Mouse (Mus musculus) large intestine, adult 2 months (tissue): Measurements from ENCODE around the gene Tmem59. TPM values are rescaled to one million over a fixed set of nuclear protein-coding genes. Genes with fewer than 3 reads are reported as not detected.

Source experiments
- DNase-seq: peaks from one replicate; pipeline ENCODE4 v3.0.0-alpha.2; 2012; ENCODE audit warnings: low read depth, low spot score
- WGBS: fragments of 180-500 bp; shearing (Covaris S2); methylation state at CpG from one replicate; pipeline ENCODE4 v1.1.7; 2018; 5-methylcytosine and 5-hydroxymethylcytosine counted together
- polyA plus RNA-seq: library from polyadenylated mRNA; depleted of rRNA; stranded (reverse); fragments of >200 nt; gene quantifications from 2 replicates; pipeline ENCODE4 v1.2.3, GENCODE M21; 2012; rRNA removed

Tmem59 gene
- 334 and 356 TPM in 2 replicates for polyA plus RNA-seq

DNA sequence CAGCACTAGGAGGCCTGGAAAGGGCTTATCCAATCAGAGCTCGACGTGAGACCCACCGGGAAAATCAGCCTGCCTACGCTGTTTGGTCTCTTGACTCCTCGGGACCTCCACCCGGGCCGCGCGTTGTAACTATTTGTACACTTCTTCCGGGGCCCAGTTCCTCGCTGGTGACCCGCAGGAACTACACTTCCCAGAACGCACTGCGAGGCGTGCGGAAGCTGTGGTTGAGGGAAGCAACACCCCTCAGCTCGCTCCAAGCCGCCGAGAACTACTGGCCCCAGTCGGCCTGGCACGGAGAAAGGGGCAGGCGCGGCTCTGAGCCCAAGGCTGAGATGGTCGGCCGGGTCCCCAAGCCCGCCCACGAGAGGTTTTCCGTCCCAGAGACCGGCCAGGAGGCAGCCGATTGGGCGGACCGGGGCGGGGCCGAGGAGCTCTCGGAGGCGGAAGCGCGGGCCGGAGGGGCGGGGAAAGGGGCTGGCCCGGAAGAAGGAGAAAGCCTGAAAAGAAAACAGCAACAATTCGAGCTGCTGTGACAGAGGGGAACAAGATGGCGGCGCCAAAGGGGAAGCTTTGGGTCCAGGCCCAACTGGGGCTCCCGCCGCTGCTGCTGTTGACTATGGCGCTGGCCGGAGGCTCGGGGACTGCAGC, at the start of gene Tmem59:
Tmem59 (plus strand) TSS at position 218 of the 648 bp plus-strand sequence.
- peak; percentile 95 for DNase-seq
- WGBS: under 1% methylated on average over 49 of the region's 49 CpGs

DNA sequence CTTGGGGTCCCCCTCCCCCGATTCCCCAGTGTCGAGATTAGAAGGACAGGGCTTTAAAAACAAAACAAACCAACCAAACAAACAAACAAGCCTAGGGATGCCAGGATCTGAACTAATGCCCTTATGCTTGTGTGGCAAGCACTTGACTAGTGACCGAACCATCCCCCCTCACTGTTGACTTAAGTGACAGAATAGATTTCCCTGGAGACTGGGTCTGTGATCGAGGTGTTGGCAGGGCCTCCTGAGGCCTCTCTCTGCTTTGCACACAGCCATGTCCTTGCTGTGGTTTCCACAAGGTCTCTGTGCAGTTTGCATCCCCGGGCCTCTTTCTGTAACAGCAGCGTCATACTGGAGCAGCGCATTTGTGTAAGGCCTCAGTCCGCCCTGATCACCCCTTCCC, 48.8 kb upstream of the Tmem59 start:
- WGBS: 87% methylated on average over 8 of the region's 8 CpGs
- DNase-seq: no peak

DNA sequence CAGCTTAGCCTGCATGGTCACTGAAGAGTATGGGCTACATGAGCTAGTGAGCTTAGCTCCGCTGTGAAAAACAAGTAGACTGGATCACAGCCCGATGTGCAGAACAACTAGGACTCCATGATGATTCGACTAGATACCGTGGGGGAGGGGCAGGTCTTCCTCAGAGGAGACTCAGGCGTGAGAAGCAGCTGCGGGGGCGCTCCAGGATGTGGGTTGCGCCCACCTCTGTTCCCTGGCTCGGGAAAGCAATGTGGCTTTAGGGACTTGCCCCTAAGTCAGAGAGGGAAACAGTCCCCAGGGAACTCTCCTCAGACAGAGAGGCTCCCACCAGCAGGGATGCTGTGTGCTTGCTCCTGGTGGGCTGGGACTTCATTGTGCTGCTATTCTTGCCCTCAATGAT, 47.7 kb upstream of the Tmem59 start:
- DNase-seq: no peak
- 45% methylated on average over 9 of the region's 9 CpGs for WGBS

- WGBS: 92% methylated on average over 3 of the region's 3 CpGs
- no peak for DNase-seq
Observed at GRCm38 (mm10) chr4:107134891-107135290, 43.3 kb upstream of the Tmem59 start.

DNA sequence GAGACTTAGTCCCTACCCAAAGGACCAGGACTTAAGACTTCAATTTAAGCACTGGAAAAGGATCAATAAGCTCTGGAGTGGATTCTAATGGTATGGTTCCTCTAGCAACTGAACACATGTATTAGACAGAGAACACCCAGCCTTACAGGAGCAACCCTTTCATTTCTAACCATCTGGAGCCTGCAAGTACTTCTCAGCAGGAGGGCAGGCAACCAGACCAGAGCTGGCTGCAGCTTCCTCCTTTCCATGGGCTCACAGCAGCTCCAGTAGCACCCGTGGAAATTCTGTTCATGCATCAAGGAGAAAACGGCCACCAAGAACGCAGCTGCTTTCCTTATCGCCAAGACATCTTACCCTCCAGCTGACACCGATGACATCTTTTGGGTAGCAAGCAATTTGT, 42.5 kb upstream of the Tmem59 start:
- 75% methylated on average over 5 of the region's 5 CpGs for WGBS
- no peak for DNase-seq

- WGBS: 70% methylated on average over 3 of the region's 3 CpGs
- DNase-seq: no peak
Observed at GRCm38 (mm10) chr4:107136531-107136930, 41.7 kb upstream of the Tmem59 start.

DNA sequence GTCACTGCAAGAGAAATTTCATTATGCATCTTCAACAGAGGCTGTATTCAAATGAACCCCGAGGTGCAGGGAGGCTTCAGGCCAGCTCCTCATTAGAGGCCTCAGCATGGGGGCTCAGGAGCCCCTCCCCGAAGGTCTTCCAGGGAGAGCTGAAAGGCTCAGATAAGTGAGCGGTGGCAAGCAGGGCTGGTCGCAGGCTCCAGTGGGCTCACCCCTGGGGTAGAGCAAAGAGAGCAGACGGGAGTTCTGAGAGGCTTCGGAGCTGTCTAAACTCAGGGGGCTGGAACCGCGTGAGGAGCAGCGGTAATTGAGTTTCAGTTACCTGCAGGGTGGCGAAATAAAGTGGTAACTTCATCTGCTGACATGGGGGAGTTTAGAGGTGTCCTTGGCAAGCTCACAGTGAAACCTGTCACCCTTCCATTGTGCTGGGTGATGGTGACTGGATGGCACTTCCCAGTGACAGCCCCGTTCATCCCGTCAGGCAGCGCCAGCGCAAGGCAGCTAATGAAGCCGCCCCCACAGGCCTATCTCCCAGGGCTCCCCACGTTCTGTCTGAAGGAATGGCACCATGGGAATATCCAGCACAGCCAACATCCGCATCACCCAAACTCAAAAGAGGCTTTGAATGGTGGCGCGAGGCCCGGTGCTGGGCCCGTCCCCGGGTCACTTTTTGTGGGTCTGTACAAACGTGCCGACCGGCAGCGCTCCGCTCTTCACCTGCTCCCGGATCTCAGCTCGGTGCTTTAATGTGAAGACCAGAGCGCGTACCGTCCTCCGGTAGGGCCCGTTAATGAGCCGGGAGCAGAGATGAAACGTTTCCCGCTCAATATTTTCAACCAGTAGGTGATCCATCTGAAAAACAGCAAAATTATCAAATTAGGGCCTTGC, 39.0 kb upstream of the Tmem59 start:
- no peak for DNase-seq
- 90% methylated on average over 37 of the region's 37 CpGs for WGBS

GRCm38 (mm10) chr4:107139836-107140631, 38.2 kb upstream of the Tmem59 start:
- whole genome bisulfite sequencing: 71% methylated on average over 13 of the region's 13 CpGs

GRCm38 (mm10) chr4:107143511-107143910, 34.7 kb upstream of the Tmem59 start:
- 91% methylated on average over 8 of the region's 8 CpGs for WGBS
- DNase-seq: no peak

More at GRCm38 (mm10) chr4:107139836-107140631, 38.2 kb upstream of the Tmem59 start:
- DNase-seq: no peak

DNA sequence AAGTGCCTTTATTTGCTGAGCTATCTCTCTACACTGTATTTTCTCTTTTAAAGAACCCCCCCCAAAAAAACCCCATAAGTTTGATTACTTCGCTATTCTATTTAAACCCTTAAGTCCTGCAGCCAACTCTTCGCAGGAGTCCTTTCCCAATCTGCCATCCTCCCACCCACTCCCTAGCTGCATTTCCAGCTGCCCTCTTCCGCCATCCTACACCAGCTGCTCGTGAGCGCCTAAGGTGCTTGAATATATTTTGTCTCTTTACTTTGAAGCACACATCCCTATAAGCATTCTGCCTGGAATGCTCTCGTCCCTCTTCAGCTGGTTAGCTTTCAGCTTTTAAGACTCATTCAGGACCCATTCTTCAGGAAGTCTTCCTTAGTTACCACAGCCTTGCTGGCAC, 27.2 kb upstream of the Tmem59 start:
- WGBS: 91% methylated on average over 6 of the region's 6 CpGs
- no peak for DNase-seq

DNA sequence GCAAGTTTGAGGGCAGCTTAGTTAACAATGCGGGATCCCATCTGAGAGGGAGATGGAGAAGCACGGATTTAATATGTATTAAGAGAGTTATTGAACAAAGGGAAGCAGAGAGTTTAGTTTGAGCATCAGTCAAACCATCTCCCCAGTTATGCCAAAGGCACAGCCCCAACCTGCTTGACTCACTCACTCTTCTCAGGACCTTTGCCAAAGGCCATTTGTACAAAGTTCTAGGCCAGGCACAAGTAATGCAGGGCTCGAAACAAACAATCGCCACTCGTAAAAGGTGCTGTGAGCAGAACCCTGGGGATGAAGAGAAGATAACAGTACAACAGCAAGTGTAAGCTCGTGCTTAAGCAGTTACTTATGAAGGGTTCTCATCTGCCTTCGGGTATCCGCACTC, 25.6 kb upstream of the Tmem59 start:
- WGBS: 71% methylated on average over 8 of the region's 8 CpGs
- DNase-seq: no peak

GRCm38 (mm10) chr4:107156983-107157401, 21.2 kb upstream of the Tmem59 start:
- DNase-seq: no peak
- 77% methylated on average over 4 of the region's 4 CpGs for WGBS

- 88% methylated on average over 11 of the region's 11 CpGs for WGBS
- DNase-seq: no peak
Observed at GRCm38 (mm10) chr4:107159166-107159773, 18.9 kb upstream of the Tmem59 start.

GRCm38 (mm10) chr4:107160181-107160580, 18.0 kb upstream of the Tmem59 start:
- DNase-seq: no peak
- WGBS: 84% methylated on average over 8 of the region's 8 CpGs

- WGBS: 87% methylated on average over 10 of the region's 10 CpGs
- DNase-seq: no peak
Observed at GRCm38 (mm10) chr4:107163341-107163740, 14.9 kb upstream of the Tmem59 start.

DNA sequence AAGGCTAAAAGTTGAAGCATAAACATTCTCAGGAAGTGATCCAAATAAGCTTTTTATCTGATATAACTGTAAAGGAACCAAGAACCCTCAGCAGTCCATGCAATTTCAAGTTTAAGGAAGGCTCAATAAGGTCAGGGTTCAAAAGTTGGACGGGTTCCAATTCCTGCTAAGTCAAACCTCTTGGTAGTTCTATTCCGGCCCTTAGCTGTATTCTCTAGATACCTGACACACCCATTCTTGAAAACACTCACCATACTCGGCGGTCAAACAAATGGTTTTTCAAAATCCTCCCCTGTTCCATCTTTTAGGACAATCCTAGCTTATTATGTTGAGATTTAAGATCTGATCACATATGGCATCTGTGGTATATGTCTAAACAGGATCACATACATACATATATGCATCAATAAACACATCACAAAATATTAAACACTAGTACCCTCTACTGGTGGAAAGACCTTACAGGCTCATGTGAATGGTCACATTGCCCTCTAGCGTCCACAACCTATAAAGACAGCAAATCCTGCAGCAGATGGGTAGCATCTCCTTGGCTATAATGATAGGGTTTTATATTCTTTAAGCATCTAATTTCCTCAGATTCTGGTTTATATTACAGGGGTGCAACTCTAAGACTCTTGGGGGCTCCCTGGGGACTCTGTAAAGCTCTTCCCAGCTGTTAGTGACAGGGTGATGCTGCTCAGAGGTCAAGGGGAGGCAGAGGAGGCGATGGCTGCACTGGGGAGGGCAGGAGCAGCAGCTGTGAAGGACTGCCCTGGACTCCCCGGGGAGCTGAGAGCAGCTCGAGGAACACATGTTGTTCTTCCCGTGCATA, 14.2 kb upstream of the Tmem59 start:
- WGBS: 34% methylated on average over 9 of the region's 9 CpGs

GRCm38 (mm10) chr4:107166700-107167099, 11.5 kb upstream of the Tmem59 start:
- DNase-seq: no peak
- 32% methylated on average over 5 of the region's 5 CpGs for WGBS

More for the DNA sequence above, 14.2 kb upstream of the Tmem59 start:
- no peak for DNase-seq

GRCm38 (mm10) chr4:107167798-107168197, 10.4 kb upstream of the Tmem59 start:
- WGBS: 85% methylated on average over 5 of the region's 5 CpGs
- no peak for DNase-seq

GRCm38 (mm10) chr4:107177506-107177905, 693 bp upstream of the Tmem59 start:
- 6% methylated on average over 11 of the region's 11 CpGs for WGBS
- no peak for DNase-seq
